Mouse (Mus musculus) left cerebral cortex, postnatal 14 days (tissue): Measurements from ENCODE around the gene Gm27179. TPM values are rescaled to one million over a fixed set of nuclear protein-coding genes. Genes with fewer than 3 reads are reported as not detected.
"Not testable (repeated sequence)": the region's sequence is repeated elsewhere in the genome, so short reads cannot be mapped to it uniquely, and the experiment has no call there.

Experiments
- DNase-seq, 2 experiments: peaks; one replicate each; pipeline ENCODE4 v3.0.0; 2021 to 2022; ENCODE audit warnings: low spot score in 2 of 2, mixed read lengths in 1 of 2
- intact Hi-C: fragments of 180-260 bp; cut with DNase I; formaldehyde crosslinking; loops from one replicate; pipeline ENCODE4 v1.15.1; 2025
- long read RNA-seq, 2 experiments: library from polyadenylated mRNA; stranded (forward); transcript quantifications; one replicate each; pipeline ENCODE4 v2.0.0; 2021
- total RNA-seq, 2 experiments: library from RNA; stranded (reverse); gene quantifications; 2 replicates each; pipeline ENCODE4 v1.2.3; 2021

Gene Gm27179
- not detected for total RNA-seq
- long read RNA-seq, experiment 1 = 0 reads
- long read RNA-seq, experiment 2 = 0 reads

DNA sequence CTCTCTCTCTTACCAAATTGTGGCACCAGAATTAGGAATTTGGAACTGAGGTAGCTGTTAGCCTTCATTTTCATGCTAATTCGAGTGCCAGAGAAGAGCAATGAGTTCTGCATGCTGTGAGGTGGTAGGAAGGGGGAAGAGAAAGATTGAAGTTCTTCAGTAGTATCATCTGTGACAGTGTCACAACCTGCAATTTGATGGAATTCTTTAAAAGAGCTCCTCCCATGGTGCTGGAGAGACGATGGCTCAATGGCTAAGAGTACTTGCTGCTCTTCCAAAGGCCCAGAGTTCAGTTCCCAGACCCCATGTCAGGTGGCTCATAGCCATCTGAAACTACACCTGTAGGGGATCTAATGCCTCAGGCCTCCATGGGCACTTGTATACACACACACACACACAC, at the start of gene Gm27179:
Gene Gm27179 (minus strand): TSS at position 101 of the 400 bp plus-strand sequence.
- intact Hi-C loops, DNase-seq: not testable (repeated sequence)

DNA sequence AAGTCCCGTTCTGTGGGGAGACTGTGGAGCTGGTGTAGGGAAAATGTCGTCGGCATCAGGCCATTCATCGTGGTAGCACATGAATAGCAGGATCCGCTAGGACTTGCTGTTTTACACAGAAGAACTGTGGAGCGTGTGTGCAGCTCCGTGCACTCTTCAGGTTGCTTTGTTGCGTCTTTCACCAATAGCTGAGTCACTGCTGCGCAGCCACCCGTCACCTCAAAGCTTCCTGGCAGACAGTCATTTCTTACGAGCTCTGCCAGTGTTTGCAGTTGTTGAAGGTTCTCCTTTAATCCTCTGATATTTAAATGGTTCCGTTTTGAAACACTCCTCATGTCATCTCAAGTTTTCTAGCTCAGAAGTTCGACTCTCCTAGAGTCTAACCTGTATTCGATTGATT, 45.2 kb upstream of the Gm27179 start:
- intact Hi-C loops, DNase-seq: not testable (repeated sequence)

DNA sequence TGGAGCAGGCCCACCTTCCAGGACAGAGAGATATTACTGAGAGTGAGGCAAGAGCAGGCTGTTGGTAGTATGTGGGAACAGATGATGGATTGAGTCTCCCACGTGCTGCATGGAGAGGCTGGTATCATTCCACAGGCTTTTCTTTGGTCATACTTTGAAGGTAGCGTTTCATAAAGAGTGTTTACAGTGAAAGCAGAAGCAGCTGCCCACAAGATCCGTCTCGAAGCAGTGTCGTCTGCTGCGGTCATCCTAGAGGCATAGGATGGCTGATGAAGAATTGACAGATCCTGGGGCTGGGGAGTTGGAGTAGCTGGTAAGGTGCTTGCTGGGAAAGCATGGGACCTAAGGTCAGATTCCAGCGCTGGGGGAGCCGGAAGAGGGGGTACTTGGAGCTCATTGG, 44.5 kb upstream of the Gm27179 start:
- DNase-seq, intact Hi-C loops: not testable (repeated sequence)

DNA sequence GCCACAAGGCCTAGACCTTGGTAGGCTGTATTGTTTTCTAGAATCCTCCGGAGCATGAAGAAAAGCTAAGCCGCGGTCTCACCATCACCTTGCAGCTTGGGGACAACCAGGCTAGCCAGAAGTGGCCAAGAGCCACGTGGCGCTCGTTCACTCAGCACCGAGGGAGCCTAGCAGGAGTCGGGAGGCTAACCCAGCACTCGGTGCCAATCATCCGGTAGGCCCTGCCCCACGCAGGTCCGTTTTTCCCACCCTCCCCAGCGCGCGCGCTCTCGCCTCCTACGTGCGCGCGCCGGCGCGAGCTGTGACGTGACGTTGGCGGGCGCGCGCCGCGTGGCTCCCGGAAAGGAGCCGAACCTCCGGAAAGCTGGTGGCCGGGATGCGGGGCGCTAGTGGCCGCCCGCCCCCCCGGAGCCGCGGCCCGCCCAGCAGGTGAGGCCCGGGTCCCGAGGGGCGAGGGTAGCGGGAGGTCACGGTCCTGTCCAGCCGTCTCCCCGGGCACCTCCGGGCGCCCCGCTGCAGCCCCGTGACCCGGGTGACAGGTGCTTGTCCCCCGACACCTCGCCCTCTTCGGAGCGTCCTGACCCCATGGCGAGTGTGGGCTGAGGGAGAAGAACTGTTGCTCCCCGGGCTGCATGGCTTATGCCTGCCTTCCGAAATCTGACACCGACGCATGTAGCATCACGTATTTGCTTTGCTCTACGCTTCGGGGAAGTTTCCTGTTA, 42.9 kb upstream of the Gm27179 start, which contains the start of gene Entpd4b:
Gene Entpd4b (plus strand): TSS at position 315 of the 722 bp plus-strand sequence.
- intact Hi-C loops, DNase-seq: not testable (repeated sequence)

DNA sequence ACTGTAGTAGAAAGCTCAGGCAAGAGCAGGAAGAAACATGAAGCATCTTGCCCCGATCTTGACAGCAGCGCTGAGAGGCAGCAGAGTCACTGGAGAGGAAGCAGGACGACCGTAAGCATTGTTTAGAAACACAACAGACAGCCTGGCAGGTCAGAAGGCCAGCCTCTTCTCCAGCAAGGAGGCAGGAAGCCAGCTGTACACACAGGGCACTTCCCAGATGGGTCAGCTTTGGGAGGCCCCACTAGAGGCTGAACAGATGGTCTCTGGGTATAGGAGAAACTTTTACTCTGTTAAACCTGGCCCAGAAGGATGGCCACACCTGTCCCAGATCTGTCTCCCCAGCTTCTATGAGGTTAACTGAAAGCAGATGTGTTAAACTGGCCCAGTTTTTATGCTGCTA, 35.0 kb upstream of the Gm27179 start:
- intact Hi-C loops, DNase-seq: not testable (repeated sequence)

DNA sequence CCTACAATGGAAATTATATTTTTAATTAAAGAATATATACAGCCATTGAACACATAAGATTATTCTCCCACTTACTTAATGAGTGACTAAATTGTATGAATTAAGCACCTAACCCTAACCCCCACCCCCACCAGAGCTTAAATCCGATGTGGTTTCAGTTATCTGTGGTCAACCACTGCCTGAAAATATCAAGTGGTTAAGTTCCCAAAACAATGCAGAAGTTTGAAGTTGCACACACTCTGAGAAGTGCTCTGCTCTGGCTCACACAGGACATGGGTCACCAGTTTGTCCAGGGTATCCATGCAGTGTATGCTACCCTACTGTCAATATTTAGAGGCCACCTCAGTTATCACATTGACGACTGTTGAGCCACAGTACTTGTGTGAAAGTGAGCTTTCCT, 32.7 kb upstream of the Gm27179 start:
- DNase-seq, intact Hi-C loops: not testable (repeated sequence)

DNA sequence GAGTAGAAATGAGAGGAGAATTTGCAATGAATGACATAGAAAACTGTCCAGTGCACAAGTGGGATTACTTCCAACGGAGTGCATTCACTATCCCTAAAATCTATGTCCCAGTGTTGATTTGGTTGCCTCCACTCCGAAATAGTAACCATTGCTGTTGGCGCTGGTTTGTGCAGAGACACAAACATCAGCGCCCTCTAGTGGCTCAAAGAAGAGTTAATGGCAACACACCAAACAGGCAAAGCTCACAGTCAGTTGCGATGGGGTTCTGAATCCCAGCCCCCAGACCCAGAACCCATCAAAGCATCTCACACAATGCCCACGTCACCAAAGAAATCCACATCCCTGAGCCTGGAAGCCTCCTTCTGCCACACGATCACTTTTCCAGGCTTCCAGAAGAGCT, 31.7 kb upstream of the Gm27179 start:
- DNase-seq, intact Hi-C loops: not testable (repeated sequence)

DNA sequence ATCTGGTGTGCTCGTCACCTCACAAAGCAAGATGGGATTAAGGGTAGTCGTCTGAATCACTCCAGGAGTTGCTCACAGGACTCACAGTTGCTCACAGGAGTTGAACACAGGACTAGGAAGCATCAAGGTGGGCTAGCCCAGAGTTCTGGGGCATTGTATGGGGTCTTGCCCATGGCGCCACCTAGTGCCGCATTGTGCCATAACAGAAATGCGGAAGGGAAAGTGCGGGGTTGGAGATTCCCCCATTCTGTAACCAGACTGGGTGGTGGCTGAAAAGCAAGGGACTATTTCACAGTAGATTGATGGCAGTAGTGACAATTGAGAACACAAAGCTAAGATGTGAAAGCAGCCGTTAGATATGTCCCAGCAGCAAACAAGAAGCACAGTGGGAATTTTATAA, 30.3 kb upstream of the Gm27179 start:
- intact Hi-C loops, DNase-seq: not testable (repeated sequence)

DNA sequence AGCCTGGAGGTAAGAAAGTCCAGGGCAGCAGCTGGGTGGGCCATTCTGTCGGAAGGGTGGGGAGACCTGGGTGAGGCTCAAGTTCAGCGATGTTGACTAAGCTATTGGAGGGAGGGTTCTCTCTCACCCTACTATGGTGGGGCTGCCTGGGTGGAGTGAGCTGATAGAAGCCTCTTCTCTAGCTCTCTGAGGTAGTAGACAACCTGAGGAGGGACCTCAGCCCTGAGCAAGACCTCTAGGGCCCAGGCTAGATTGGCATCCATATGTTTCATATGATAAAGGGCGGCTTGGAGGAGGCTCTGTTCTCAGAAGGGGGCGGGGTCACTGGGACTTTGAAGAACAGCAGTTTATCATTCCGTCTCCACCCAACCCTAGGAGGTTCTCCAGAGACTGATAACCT, 27.8 kb upstream of the Gm27179 start:
- DNase-seq, intact Hi-C loops: not testable (repeated sequence)

DNA sequence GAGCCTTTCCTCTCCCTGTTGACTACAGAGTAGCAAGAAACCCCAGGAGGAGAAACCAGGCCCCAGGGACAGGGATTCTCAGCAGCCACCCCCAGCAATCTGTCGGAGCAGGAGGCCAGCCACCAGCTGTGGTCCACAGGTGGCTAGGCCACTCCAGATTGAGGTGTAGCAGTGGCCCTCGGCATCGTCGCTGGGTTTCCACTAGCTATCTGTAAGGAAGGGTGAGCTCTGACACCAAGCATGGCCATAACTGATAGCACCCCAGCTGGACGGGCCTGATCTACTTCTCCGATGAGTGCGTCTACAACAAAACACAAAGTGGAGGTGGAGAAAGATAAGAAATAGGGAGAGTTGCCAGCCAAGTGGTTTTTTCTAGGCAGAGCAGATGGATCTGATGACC, 24.2 kb upstream of the Gm27179 start:
- intact Hi-C loops, DNase-seq: not testable (repeated sequence)

DNA sequence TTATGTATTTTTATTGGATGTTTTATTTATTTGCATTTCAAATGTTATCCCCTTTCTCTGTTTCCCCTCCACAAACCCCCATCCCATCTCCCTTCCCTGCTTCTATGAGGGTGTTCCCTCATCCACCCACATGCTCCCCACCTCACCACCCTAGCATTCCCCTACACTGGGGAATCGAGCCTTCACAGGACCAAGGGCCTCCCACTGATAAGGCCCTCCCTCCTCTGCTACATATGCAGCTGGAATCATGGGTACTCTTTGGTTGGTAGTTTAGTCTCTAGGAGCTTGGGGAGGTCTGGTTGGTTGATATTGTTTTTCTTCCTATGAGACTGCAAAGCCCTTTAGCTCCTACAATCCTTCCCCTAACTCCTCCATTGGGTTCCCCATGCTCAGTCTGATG, 13.9 kb upstream of the Gm27179 start:
- DNase-seq, intact Hi-C loops: not testable (repeated sequence)

DNA sequence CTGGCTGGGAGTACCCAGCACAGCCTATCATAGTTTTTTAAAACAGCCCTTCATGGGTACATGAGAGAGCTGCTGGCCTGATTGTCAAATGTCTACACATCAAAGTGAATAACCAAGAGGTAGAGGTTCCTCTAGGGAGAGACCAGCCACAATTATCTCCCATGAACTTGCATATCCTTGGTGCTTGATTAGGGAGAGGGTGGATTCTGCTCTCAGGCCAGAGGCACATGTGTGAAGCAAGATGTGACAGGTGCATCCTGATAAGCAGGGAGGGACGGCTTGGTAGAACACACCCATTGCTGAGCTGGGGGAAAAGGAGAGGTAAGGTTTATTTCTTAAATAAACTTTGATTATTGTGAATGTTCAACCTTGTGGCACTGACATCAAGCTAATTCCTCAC, 10.7 kb upstream of the Gm27179 start:
- intact Hi-C loops, DNase-seq: not testable (repeated sequence)

DNA sequence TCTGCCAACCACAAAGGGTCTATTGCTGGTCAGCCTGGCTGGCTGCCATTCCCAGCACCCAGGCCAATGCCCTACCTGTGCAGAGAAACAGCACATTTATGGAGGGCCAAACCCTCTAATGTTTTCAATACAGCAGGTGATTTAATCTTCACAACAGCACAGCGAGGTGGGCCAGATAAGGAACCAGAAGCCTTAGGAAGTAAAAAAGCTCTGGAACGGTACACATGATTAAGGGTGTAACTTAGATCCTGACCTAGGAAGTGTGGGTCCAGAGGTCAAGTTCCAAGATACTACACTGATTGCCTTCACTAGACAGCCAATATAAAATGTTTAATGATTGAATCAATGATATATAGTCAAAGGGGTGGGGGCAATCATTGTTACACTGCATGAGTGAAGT, 8.5 kb upstream of the Gm27179 start:
- DNase-seq, intact Hi-C loops: not testable (repeated sequence)

DNA sequence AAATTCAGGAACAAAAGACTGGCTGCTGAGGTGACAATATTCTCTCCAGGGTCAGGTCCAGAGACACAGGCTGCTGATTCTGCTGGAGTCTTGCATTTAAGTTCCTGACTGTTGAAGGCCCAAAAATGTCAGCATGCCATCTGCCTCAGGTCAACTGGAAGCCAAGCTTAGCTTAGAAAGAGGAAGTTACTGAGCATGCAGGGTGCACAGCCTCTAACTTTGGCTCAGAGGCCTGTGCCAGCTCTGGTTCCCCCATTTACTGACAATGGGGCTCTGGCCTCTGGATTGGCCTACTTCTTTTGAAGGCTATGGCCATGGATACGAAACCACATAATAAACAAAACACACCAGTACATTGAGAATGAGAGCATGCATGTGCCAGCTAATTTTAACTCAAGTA, 5.3 kb downstream of the Gm27179 start:
- intact Hi-C loops, DNase-seq: not testable (repeated sequence)

DNA sequence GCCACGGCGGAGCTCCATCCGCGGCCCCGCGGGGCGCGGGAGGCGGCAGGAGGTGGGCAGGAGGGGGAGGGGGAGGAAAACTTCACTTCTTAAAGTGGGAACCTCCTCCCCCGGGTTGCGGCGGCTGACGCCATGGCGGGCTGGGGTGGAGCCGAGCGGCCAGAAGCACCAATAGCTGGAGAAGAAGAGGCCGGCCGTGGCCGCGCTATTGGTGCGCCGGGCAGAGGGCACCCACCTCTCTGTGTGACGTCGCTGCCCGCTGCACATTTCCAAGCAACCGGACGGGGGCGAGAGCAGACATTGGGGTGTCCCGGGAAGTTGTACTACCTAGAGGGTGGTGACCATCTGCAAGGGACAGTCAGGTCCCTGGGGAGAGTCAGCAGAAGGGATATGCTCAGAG, 9.2 kb downstream of the Gm27179 start, which contains the start of gene Gm16867:
Gene Gm16867 (minus strand): TSS at position 189 of the 400 bp plus-strand sequence.
- DNase-seq, intact Hi-C loops: not testable (repeated sequence)

DNA sequence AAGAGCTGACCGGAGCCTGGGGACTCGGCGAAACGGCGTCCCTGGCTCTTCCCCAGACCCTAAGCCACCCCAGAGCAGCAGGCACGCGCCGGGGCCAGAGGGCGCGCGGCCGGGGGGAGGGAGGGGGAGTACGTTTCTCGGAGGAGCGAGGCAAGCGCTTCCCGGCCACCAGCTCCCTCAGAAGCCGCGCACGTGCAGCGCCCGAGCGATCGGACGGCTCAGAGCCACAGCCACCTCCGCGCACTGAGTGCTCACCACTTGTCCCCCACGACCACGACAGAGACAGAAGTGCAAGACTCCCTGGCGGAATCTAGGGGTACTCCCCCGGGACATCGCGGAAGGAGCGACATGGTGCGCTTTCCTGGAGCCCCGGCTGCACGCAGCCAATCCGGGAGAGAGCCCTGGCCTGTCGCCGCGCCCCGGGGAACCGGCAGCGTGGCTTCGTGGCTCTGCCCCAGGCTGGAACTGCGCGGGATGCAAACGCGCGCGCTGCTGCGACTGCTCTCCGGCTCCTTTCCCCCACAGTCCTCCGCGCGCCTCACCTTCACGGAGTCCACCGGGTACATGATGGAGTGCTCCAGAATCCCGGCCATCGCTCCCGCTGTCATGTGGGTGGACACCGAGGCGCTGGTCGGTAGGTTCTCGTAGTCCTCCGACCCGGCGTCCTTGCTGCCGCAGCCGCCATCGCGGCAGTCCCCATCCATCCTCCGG, 9.8 kb downstream of the Gm27179 start:
- intact Hi-C loops, DNase-seq: not testable (repeated sequence)

DNA sequence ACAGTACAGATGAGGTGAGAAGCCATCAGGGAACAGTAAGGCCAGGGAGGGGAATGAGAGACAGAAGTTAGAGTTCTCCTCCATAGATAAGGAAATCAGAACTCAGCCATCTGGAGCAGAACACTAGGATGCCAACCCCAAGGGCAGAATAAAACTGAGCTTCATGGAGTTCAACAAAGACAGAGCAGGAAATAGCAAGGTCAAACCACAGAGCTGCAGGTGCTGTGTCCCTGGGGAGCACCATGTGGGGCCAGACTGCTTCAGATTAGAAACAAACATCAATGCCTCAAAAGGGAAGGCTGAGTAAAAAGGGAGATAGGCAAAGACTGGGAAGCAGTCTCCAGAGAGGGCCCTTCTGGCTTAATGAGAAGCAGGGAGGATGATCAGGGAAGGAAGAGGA, 16.1 kb downstream of the Gm27179 start:
- DNase-seq, intact Hi-C loops: not testable (repeated sequence)

DNA sequence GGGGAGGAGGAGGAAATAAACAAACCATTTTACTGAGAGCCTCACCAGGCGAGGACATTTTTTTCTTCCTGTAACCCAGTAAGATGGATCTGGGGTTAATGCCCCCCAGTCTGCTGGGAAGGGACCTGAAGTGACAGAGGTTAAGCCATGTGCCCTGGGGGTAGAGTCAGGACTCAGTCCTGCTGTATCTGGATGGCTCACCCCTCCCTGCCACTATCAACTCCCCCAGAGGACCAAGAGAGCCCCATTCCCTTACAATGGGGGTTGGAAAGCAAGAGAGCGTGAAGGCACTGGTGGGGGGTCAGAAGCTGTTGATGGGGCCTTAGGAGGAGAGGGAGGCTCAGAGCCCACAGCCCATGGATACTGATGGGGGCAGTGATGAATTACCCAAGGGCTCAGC, 17.4 kb downstream of the Gm27179 start:
- intact Hi-C loops, DNase-seq: not testable (repeated sequence)

DNA sequence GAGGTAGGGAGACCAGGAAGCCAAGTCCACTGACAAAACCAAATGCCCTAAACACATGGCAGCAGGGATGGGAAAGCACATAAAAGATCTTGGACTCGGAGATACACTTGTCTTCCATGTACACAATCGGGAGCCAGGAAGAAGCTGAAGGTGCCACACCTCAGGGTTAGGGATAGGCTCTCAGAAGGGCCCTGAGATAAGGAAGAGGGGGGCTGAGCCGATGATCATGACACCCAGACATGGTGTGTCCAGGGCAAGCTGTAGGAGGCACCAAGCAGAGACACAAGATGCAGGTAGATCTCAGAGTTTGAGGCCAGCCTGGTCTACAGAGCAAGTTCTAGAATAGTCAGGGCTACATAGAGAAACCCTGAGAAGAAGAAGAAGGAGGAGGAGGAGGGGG, 17.8 kb downstream of the Gm27179 start:
- DNase-seq, intact Hi-C loops: not testable (repeated sequence)

DNA sequence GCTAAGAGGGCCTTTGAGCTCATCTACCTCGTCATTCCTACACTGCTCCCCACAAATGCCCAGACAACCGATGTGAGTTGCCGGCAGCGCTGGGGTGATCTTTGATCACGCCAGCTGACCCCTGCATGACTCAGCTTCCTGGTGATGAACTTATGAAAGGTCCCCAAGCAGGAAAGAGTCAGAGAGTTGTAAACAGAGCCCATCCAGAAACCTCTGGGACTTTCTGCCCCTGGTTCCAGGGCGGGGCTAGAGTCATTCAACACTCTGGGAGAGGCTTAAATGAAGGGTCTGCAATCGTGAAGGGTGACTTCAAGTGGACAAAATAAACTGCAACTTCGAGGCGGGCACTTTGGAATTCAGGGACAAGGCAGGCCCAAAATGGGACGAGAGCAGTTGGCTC, 24.3 kb downstream of the Gm27179 start:
- intact Hi-C loops, DNase-seq: not testable (repeated sequence)
